Mouse (Mus musculus): Measurements from ENCODE around the gene Agap3. TPM values are rescaled to one million over a fixed set of nuclear protein-coding genes. Genes with fewer than 3 reads are reported as not detected.

Gene Agap3
- polyA plus RNA-seq, 1 experiment from 2014 or later, result 21.9 TPM

DNA sequence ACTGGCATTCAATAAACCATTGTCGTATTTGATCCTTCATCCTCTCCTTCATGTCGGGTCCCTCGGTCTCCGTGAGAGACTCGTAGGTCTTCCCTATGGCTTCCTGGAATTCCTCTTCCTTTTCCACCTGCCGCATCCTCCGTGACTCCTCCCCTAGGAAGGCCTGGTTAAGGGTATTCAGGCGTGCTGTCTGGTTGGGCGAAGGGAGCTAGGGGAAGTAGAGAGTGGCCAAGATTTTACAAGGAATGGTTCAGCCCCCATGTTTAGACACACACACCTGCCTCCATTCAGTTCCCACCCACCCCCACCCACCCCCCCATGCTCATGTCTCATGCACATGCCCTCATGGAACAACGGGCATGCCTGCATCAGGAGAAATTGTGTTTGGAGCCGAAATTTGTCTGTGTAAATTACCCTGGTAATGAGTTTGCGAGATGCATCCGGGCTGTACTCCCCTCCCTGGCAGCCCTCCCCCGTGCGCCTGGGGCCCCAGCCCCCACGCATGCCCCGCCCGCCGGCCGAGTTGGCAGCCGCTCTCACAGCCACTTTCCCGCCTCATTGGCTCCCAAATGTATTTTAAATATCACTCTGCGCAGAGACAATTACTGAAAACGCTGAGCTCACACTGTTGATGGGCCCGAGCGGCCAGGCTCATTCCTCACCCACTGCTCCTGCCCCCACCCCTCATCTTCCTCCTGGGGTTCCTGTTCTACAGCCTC lies 98.8 kb downstream of the Agap3 start:
- H3K36me3 ChIP-seq (ENCODE audit: control insufficient read depth, insufficient read depth, low read length), result no peaks in the 10 kb centered on the region
- H3K9me3 ChIP-seq (ENCODE audit: control insufficient read depth, low read length), result no peaks in the 10 kb centered on the region
- H3K4me2 ChIP-seq (replicated peaks; ENCODE audit: low read depth), result peak overlapping the region; percentile 37; the same call in 1 of the 2 replicates
- no peak overlapping the region for H3K4me3 ChIP-seq (ENCODE audit: low read depth, low read length)
- ATAC-seq (ENCODE audit: low FRiP score, low TSS enrichment) (peak; percentile 37; the same call in 1 of the 2 replicates), DNase-seq (ENCODE audit: low spot score) (peak; percentile 47)
- no peak overlapping the region for H3K27ac ChIP-seq (replicated peaks)
- TF ChIP-seq EP300 (optimal IDR thresholded peaks at IDR 0.05) (no peak), CTCF (IDR thresholded peaks at IDR 0.05; ENCODE audit: low read depth) (no peak)
- 26% methylated on average over 26 of the region's 26 CpGs for WGBS
- H3K27me3 ChIP-seq (ENCODE audit: control insufficient read depth, insufficient read depth, low read length), result no peaks in the 10 kb centered on the region
- H3K9ac ChIP-seq (ENCODE audit: low read length), result no peak overlapping the region
- H3K4me1 ChIP-seq (replicated peaks; ENCODE audit: control insufficient read depth, insufficient read depth), result no peaks in the 10 kb centered on the region

DNA sequence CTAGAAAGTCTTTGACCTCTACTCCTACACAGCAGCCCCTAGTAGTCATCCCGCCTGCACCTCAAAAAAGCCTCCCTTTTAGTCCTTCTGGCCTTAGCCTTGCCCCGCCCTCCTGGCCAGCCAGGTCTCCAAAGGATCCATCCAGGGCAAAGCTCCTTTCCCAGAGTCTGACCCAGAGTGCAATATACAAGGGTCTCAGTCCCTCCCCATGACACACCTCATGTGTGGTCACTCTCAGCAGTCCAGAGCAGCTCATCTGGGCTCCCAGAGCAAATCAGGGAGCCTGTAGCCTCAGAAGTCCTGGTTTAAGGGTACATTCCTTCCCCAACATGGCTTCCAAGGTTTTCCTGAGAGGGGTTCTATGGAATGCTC lies 99.3 kb downstream of the Agap3 start:
- no peaks in the 10 kb centered on the region for H3K36me3 ChIP-seq (ENCODE audit: control insufficient read depth, insufficient read depth, low read length)
- H3K4me2 ChIP-seq (replicated peaks; ENCODE audit: low read depth), result peak overlapping the region; percentile 37; the same call in 1 of the 2 replicates
- no peaks in the 10 kb centered on the region for H3K9me3 ChIP-seq (ENCODE audit: control insufficient read depth, low read length)
- DNase-seq (ENCODE audit: low spot score) (no peak), ATAC-seq (ENCODE audit: low FRiP score, low TSS enrichment) (no peak)
- no peaks in the 10 kb centered on the region for H3K27me3 ChIP-seq (ENCODE audit: control insufficient read depth, insufficient read depth, low read length)
- H3K9ac ChIP-seq (ENCODE audit: low read length), result no peak overlapping the region
- no peaks in the 10 kb centered on the region for H3K4me1 ChIP-seq (replicated peaks; ENCODE audit: control insufficient read depth, insufficient read depth)
- TF ChIP-seq CTCF (IDR thresholded peaks at IDR 0.05; ENCODE audit: low read depth) (no peak), EP300 (optimal IDR thresholded peaks at IDR 0.05) (no peak)
- H3K27ac ChIP-seq (replicated peaks), result no peak overlapping the region
- H3K4me3 ChIP-seq (ENCODE audit: low read depth, low read length), result no peak overlapping the region
- 56% methylated on average over 2 of the region's 2 CpGs for WGBS

Other genes starting within 250 kb of the Agap3 start
- 3.7 and 3.8 TPM in 2 replicates for gene Kcnh2, start 100.6 kb upstream of the Agap3 start, polyA plus RNA-seq (2015; fragmentation: Nextera tagmentation; extraction: Ambion mirVana)
- gene Nos3, start 87.4 kb upstream of the Agap3 start, polyA plus RNA-seq (2015; fragmentation: Nextera tagmentation; extraction: Ambion mirVana), result 3.1 and 3.2 TPM in 2 replicates
- gene Atg9b, start 60.0 kb upstream of the Agap3 start, polyA plus RNA-seq (2015; fragmentation: Nextera tagmentation; extraction: Ambion mirVana), result 4.1 and 5.8 TPM in 2 replicates
- 29.3 and 30.2 TPM in 2 replicates for gene Abcb8, start 58.5 kb upstream of the Agap3 start, polyA plus RNA-seq (2015; fragmentation: Nextera tagmentation; extraction: Ambion mirVana)
- 0.10 TPM in 1 of 2 replicates, not detected in the other for gene Asic3, start 38.8 kb upstream of the Agap3 start, polyA plus RNA-seq (2015; fragmentation: Nextera tagmentation; extraction: Ambion mirVana)
- gene Cdk5, start 28.6 kb upstream of the Agap3 start, polyA plus RNA-seq (2015; fragmentation: Nextera tagmentation; extraction: Ambion mirVana), result 29.3 and 30.5 TPM in 2 replicates
- 34.3 and 37.8 TPM in 2 replicates for gene Slc4a2, start 28.3 kb upstream of the Agap3 start, polyA plus RNA-seq (2015; fragmentation: Nextera tagmentation; extraction: Ambion mirVana)
- gene Fastk, start 6.9 kb upstream of the Agap3 start, polyA plus RNA-seq (2015; fragmentation: Nextera tagmentation; extraction: Ambion mirVana), result 66.6 and 67.9 TPM in 2 replicates
- gene Tmub1, start 4.3 kb upstream of the Agap3 start, polyA plus RNA-seq (2015; fragmentation: Nextera tagmentation; extraction: Ambion mirVana), result 20.9 and 21.1 TPM in 2 replicates
- 0.02 TPM in 1 of 2 replicates, not detected in the other for gene Gbx1, start 75.0 kb downstream of the Agap3 start, polyA plus RNA-seq (2015; fragmentation: Nextera tagmentation; extraction: Ambion mirVana)
- 0.21 and 0.25 TPM in 2 replicates for gene Asb10, start 88.8 kb downstream of the Agap3 start, polyA plus RNA-seq (2015; fragmentation: Nextera tagmentation; extraction: Ambion mirVana)
- 0.08 TPM in 1 of 2 replicates, not detected in the other for gene 4931409K22Rik, start 104.6 kb downstream of the Agap3 start, polyA plus RNA-seq (2015; fragmentation: Nextera tagmentation; extraction: Ambion mirVana)
- 45.2 and 45.3 TPM in 2 replicates for gene Abcf2, start 125.3 kb downstream of the Agap3 start, polyA plus RNA-seq (2015; fragmentation: Nextera tagmentation; extraction: Ambion mirVana)
- 18.2 and 19.2 TPM in 2 replicates for gene Chpf2, start 134.6 kb downstream of the Agap3 start, polyA plus RNA-seq (2015; fragmentation: Nextera tagmentation; extraction: Ambion mirVana)
- 13.3 and 17.8 TPM in 2 replicates for gene Smarcd3, start 172.2 kb downstream of the Agap3 start, polyA plus RNA-seq (2015; fragmentation: Nextera tagmentation; extraction: Ambion mirVana)
- gene Nub1, start 233.4 kb downstream of the Agap3 start, polyA plus RNA-seq (2015; fragmentation: Nextera tagmentation; extraction: Ambion mirVana), result 18.5 and 20.4 TPM in 2 replicates

Data from stomach, postnatal 0 days (tissue).